Mouse (Mus musculus): ENCODE measurements around the gene Dcx. TPM values are rescaled to one million over a fixed set of nuclear protein-coding genes. Genes with fewer than 3 reads are reported as not detected.

Dcx gene
- total RNA-seq (2014; rRNA removed) (178 and 200 TPM in 2 replicates), polyA plus RNA-seq (2015; fragmentation: Nextera tagmentation; extraction: Ambion mirVana) (103 and 120 TPM in 2 replicates)

- H3K36me3 ChIP-seq (ENCODE audit: insufficient read depth, low read length), result no peaks in the 10 kb centered on the region
- peak within 1 kb of the TSS; percentile 70 for H3K27ac ChIP-seq
- H3K4me3 ChIP-seq (ENCODE audit: low read length), result peak within 1 kb of the TSS; percentile 37
- peak; percentile 79 for ATAC-seq
- no peaks in the 10 kb centered on the region for H3K9me3 ChIP-seq (ENCODE audit: low read length)
- DNase-seq (ENCODE audit: low spot score), result peak; percentile 75
- H3K4me1 ChIP-seq (ENCODE audit: insufficient read depth, low read length), result 0 out of 2 replicates have a peak, but pooled peaks cover 3% of the 10 kb centered on the region
- TF ChIP-seq CTCF (IDR thresholded peaks at IDR 0.05; ENCODE audit: low read depth), result no peak
- H3K9ac ChIP-seq (replicated peaks; ENCODE audit: low read length), result peak within 1 kb of the TSS; percentile 58
- WGBS, result 37% methylated on average over 8 of the region's 8 CpGs
- H3K27me3 ChIP-seq (ENCODE audit: insufficient read depth, low read length), result no peaks in the 10 kb centered on the region
- peak within 1 kb of the TSS; percentile 51 for H3K4me2 ChIP-seq (ENCODE audit: low read depth, low read length)
Measured at GRCm38 (mm10) chrX:143932958-143933357, at the start of gene Dcx. TSS of gene Dcx (minus strand) at chrX:143933311.

- no peak overlapping the region for H3K4me2 ChIP-seq (ENCODE audit: low read depth, low read length)
- no peaks in the 10 kb centered on the region for H3K36me3 ChIP-seq (ENCODE audit: insufficient read depth, low read length)
- WGBS, result 52% methylated on average over 6 of the region's 6 CpGs
- no peak for TF ChIP-seq CTCF (IDR thresholded peaks at IDR 0.05; ENCODE audit: low read depth)
- H3K9me3 ChIP-seq (ENCODE audit: low read length), result no peaks in the 10 kb centered on the region
- no peaks in the 10 kb centered on the region for H3K4me1 ChIP-seq (ENCODE audit: insufficient read depth, low read length)
- no peak overlapping the region for H3K9ac ChIP-seq (replicated peaks; ENCODE audit: low read length)
- no peaks in the 10 kb centered on the region for H3K27me3 ChIP-seq (ENCODE audit: insufficient read depth, low read length)
- DNase-seq (ENCODE audit: low spot score), result peak; percentile 57
- no peak overlapping the region for H3K4me3 ChIP-seq (ENCODE audit: low read length)
- peak; percentile 89 for ATAC-seq
- no peak overlapping the region for H3K27ac ChIP-seq
Measured at GRCm38 (mm10) chrX:143966249-143966648, 33.1 kb upstream of the Dcx start.

GRCm38 (mm10) chrX:143933671-143934070, 560 bp upstream of the Dcx start:
- no peaks in the 10 kb centered on the region for H3K36me3 ChIP-seq (ENCODE audit: insufficient read depth, low read length)
- H3K9ac ChIP-seq (replicated peaks; ENCODE audit: low read length), result no peak overlapping the region
- no peak for TF ChIP-seq CTCF (IDR thresholded peaks at IDR 0.05; ENCODE audit: low read depth)
- ATAC-seq (no peak), DNase-seq (ENCODE audit: low spot score) (no peak)
- WGBS, result 64% methylated on average over 2 of the region's 2 CpGs
- no peaks in the 10 kb centered on the region for H3K9me3 ChIP-seq (ENCODE audit: low read length)
- H3K4me3 ChIP-seq (ENCODE audit: low read length), result peak overlapping the region; percentile 37; the same call in 1 of the 2 replicates
- no peak overlapping the region for H3K27ac ChIP-seq
- no peaks in the 10 kb centered on the region for H3K27me3 ChIP-seq (ENCODE audit: insufficient read depth, low read length)
- 0 out of 2 replicates have a peak, but pooled peaks cover 3% of the 10 kb centered on the region for H3K4me1 ChIP-seq (ENCODE audit: insufficient read depth, low read length)
- H3K4me2 ChIP-seq (ENCODE audit: low read depth, low read length), result 0 out of 2 replicates have a peak overlapping the region, but pooled peaks have one; percentile 51

GRCm38 (mm10) chrX:143932530-143932929, 581 bp downstream of the Dcx start:
- no peaks in the 10 kb centered on the region for H3K36me3 ChIP-seq (ENCODE audit: insufficient read depth, low read length)
- WGBS, result 52% methylated on average over 1 of the region's 1 CpGs
- H3K9ac ChIP-seq (replicated peaks; ENCODE audit: low read length), result peak overlapping the region; percentile 58
- DNase-seq (ENCODE audit: low spot score) (peak; percentile 17), ATAC-seq (peak; percentile 71)
- peak overlapping the region; percentile 70 for H3K27ac ChIP-seq
- H3K9me3 ChIP-seq (ENCODE audit: low read length), result no peaks in the 10 kb centered on the region
- H3K4me3 ChIP-seq (ENCODE audit: low read length), result peak overlapping the region; percentile 37
- H3K4me1 ChIP-seq (ENCODE audit: insufficient read depth, low read length), result 0 out of 2 replicates have a peak, but pooled peaks cover 3% of the 10 kb centered on the region
- H3K27me3 ChIP-seq (ENCODE audit: insufficient read depth, low read length), result no peaks in the 10 kb centered on the region
- no peak for TF ChIP-seq CTCF (IDR thresholded peaks at IDR 0.05; ENCODE audit: low read depth)
- peak overlapping the region; percentile 51 for H3K4me2 ChIP-seq (ENCODE audit: low read depth, low read length)

- 39% methylated on average over 6 of the region's 6 CpGs for WGBS
- no peaks in the 10 kb centered on the region for H3K27me3 ChIP-seq (ENCODE audit: insufficient read depth, low read length)
- H3K4me3 ChIP-seq (ENCODE audit: low read length), result peak overlapping the region; percentile 37
- TF ChIP-seq CTCF (IDR thresholded peaks at IDR 0.05; ENCODE audit: low read depth), result no peak
- 0 out of 2 replicates have a peak, but pooled peaks cover 3% of the 10 kb centered on the region for H3K4me1 ChIP-seq (ENCODE audit: insufficient read depth, low read length)
- DNase-seq (ENCODE audit: low spot score) (peak; percentile 55), ATAC-seq (peak; percentile 58)
- H3K27ac ChIP-seq, result peak overlapping the region; percentile 70
- H3K4me2 ChIP-seq (ENCODE audit: low read depth, low read length), result peak overlapping the region; percentile 51
- H3K9me3 ChIP-seq (ENCODE audit: low read length), result no peaks in the 10 kb centered on the region
- H3K9ac ChIP-seq (replicated peaks; ENCODE audit: low read length), result peak overlapping the region; percentile 58
- no peaks in the 10 kb centered on the region for H3K36me3 ChIP-seq (ENCODE audit: insufficient read depth, low read length)
Measured at GRCm38 (mm10) chrX:143931400-143932185, 1.5 kb downstream of the Dcx start.

- no peak for TF ChIP-seq CTCF (IDR thresholded peaks at IDR 0.05; ENCODE audit: low read depth)
- H3K4me2 ChIP-seq (ENCODE audit: low read depth, low read length), result no peak overlapping the region
- no peaks in the 10 kb centered on the region for H3K27me3 ChIP-seq (ENCODE audit: insufficient read depth, low read length)
- H3K27ac ChIP-seq, result no peak overlapping the region
- H3K4me1 ChIP-seq (ENCODE audit: insufficient read depth, low read length), result no peaks in the 10 kb centered on the region
- DNase-seq (ENCODE audit: low spot score), result no peak
- no peak overlapping the region for H3K4me3 ChIP-seq (ENCODE audit: low read length)
- no peaks in the 10 kb centered on the region for H3K9me3 ChIP-seq (ENCODE audit: low read length)
- WGBS, result 75% methylated on average over 5 of the region's 5 CpGs
- H3K36me3 ChIP-seq (ENCODE audit: insufficient read depth, low read length), result no peaks in the 10 kb centered on the region
- H3K9ac ChIP-seq (replicated peaks; ENCODE audit: low read length), result no peak overlapping the region
- ATAC-seq, result no peak
Measured at GRCm38 (mm10) chrX:143922070-143922469, 11.0 kb downstream of the Dcx start.

All from hindbrain, postnatal 0 days (tissue).